Mouse (Mus musculus) neural tube, embryonic 14.5 days (tissue): ENCODE results near the gene Slc9a3. TPM values are rescaled to one million over a fixed set of nuclear protein-coding genes. Genes with fewer than 3 reads are reported as not detected.
A peak's percentile ranks its signal among the peaks of the same experiment; 100 is the strongest.

Experiments used
- ATAC-seq: fragments of 200-750 bp; cut with Nextera tagmentation; 2 replicates; pipeline ENCODE4 v1.8.0; 2017; ENCODE audit warnings: low read depth, mild to moderate bottlenecking, moderate TSS enrichment, moderate library complexity
- H3K27ac ChIP-seq: fragments of 300-500 bp; sonication (generic); 2 replicates; pipeline ENCODE4 v1.5.1; 2014; ENCODE audit warnings: low read depth, mild to moderate bottlenecking, control low read depth, low read length, moderate library complexity, mixed read lengths
- H3K27me3 ChIP-seq: fragments of 300-500 bp; sonication (generic); 2 replicates; pipeline ENCODE4 v1.6.1; 2014; ENCODE audit warnings: low read length; ENCODE audit not compliant: control insufficient read depth, insufficient read depth
- H3K36me3 ChIP-seq: fragments of 300-500 bp; sonication (generic); 2 replicates; pipeline ENCODE4 v1.6.1; 2014; ENCODE audit warnings: low read length, mixed read lengths; ENCODE audit not compliant: control insufficient read depth, insufficient read depth
- H3K4me1 ChIP-seq: fragments of 300-500 bp; sonication (generic); 2 replicates; pipeline ENCODE4 v1.6.1; 2014; ENCODE audit warnings: low read length; ENCODE audit not compliant: control insufficient read depth, insufficient read depth
- H3K4me2 ChIP-seq: fragments of 300-500 bp; sonication (generic); 2 replicates; pipeline ENCODE4 v1.6.1; 2014; ENCODE audit warnings: mild to moderate bottlenecking, low read depth, low read length, control low read depth
- H3K4me3 ChIP-seq: fragments of 300-500 bp; sonication (generic); 2 replicates; pipeline ENCODE4 v1.5.1; 2014; ENCODE audit warnings: low read depth, low read length, control low read depth, mixed read lengths
- H3K9ac ChIP-seq: fragments of 300-500 bp; sonication (generic); replicated peaks from 2 replicates; pipeline ENCODE4 v1.6.1; 2014; ENCODE audit warnings: low read depth, mild to moderate bottlenecking, control low read depth, low read length, mixed read lengths
- H3K9me3 ChIP-seq: fragments of 300-500 bp; sonication (generic); 2 replicates; pipeline ENCODE4 v1.6.1; 2016; ENCODE audit warnings: low read length; ENCODE audit not compliant: control insufficient read depth
- WGBS: fragments of 180-500 bp; shearing (Covaris S2); extraction: QIAGEN DNeasy Blood & Tissue Kit; methylation state at CpG from one replicate; pipeline ENCODE4 v1.1.7; 2014; 5-methylcytosine and 5-hydroxymethylcytosine counted together
- polyA plus RNA-seq: library from polyadenylated mRNA; unstranded; fragments of >200 nt; fragmentation: Nextera tagmentation; extraction: Ambion mirVana; gene quantifications from 2 replicates; pipeline ENCODE4 v1.2.1, GENCODE M21; 2014

Slc9a3 gene
- polyA plus RNA-seq, 1 experiment from 2014 or later: 0.13 TPM

DNA sequence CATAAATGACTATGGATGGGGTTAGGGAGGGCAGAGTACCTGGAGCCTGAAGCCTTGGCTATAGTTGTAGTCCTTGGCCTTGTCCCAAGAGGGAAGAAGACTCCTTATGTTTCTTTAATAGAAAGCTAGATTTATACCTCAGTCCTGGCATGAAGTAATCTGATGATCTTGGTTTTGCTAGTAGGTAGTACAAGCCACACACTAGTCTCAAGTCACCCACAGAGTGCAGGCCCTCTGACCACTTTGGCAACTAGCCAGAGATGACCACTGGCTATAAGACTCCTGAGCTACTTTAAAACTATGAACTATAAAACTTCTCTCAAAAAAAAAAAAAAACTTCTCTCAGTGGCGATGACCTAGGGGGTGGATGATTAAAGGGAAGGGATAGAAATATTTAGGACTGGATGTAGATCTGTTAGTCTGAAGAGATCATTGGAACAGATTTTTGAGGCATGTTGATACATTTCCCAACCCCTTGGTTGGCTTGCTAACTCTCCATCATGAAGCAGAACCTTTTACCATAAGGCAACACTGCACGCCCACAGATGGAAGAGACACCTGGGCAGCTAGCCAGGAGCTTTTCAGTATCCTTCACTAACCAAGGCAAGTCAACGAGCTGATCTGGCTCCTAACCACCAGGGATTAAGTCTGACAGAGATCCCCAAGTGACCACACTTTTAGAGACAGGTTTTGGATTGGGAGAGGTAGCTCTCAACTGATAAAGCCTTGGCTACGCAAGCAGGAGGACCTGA, 18.2 kb upstream of the Slc9a3 start:
- H3K4me1 ChIP-seq: no peaks in the 10 kb centered on the region
- H3K9me3 ChIP-seq: no peaks in the 10 kb centered on the region
- WGBS: 90% methylated on average over 4 of the region's 4 CpGs
- H3K27me3 ChIP-seq: no peaks in the 10 kb centered on the region
- H3K4me3 ChIP-seq: no peak overlapping the region
- no peak overlapping the region for H3K9ac ChIP-seq
- H3K36me3 ChIP-seq: no peaks in the 10 kb centered on the region
- ATAC-seq: no peak
- H3K4me2 ChIP-seq: no peak overlapping the region
- H3K27ac ChIP-seq: no peak overlapping the region

- Histone ChIP-seq H3K36me3 (no peaks in the 10 kb centered on the region), H3K4me2 (no peak overlapping the region), H3K9ac (no peak overlapping the region), H3K27me3 (no peaks in the 10 kb centered on the region), H3K27ac (no peak overlapping the region), H3K4me1 (no peaks in the 10 kb centered on the region), H3K9me3 (no peaks in the 10 kb centered on the region), H3K4me3 (no peak overlapping the region)
- WGBS: 84% methylated on average over 7 of the region's 7 CpGs
- no peak for ATAC-seq
Observed at GRCm38 (mm10) chr13:74104417-74104816, 16.8 kb upstream of the Slc9a3 start.

DNA sequence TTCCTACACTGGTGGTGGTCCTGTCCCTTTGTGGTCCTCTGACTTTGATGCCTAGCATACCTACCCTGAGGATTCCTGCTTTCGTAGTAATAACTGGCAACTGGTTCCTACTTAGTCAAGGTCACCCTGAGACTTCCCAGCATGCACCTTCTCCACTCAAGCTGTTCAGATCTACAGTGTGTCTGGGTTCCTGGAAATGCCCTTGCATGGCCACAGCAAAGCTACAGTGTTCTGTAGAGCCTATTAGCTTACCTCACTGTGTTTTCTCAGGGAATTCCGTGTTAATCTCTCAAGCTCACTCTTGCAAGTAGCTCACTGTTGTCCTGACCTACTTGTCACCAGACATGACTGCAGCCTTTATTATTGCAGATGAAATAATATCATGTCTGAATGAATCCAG, 13.8 kb upstream of the Slc9a3 start:
- no peaks in the 10 kb centered on the region for H3K36me3 ChIP-seq
- no peak overlapping the region for H3K27ac ChIP-seq
- H3K9me3 ChIP-seq: no peaks in the 10 kb centered on the region
- no peak overlapping the region for H3K4me2 ChIP-seq
- no peaks in the 10 kb centered on the region for H3K4me1 ChIP-seq
- H3K27me3 ChIP-seq: no peaks in the 10 kb centered on the region
- no peak overlapping the region for H3K9ac ChIP-seq
- 86% methylated on average over 2 of the region's 2 CpGs for WGBS
- no peak overlapping the region for H3K4me3 ChIP-seq
- ATAC-seq: no peak

- WGBS: 70% methylated on average over 4 of the region's 4 CpGs
- H3K36me3 ChIP-seq: no peaks in the 10 kb centered on the region
- no peak overlapping the region for H3K4me2 ChIP-seq
- no peaks in the 10 kb centered on the region for H3K4me1 ChIP-seq
- no peaks in the 10 kb centered on the region for H3K9me3 ChIP-seq
- no peak overlapping the region for H3K4me3 ChIP-seq
- H3K9ac ChIP-seq: no peak overlapping the region
- H3K27me3 ChIP-seq: no peaks in the 10 kb centered on the region
- no peak for ATAC-seq
- no peak overlapping the region for H3K27ac ChIP-seq
Observed at GRCm38 (mm10) chr13:74112593-74112992, 8.7 kb upstream of the Slc9a3 start.

GRCm38 (mm10) chr13:74113626-74114191, 7.5 kb upstream of the Slc9a3 start:
- WGBS: 69% methylated on average over 6 of the region's 6 CpGs
- H3K4me3 ChIP-seq: no peak overlapping the region
- no peaks in the 10 kb centered on the region for H3K27me3 ChIP-seq
- H3K4me1 ChIP-seq: no peaks in the 10 kb centered on the region
- ATAC-seq: 0 out of 2 replicates have a peak, but pooled peaks have one; percentile 17
- no peaks in the 10 kb centered on the region for H3K36me3 ChIP-seq
- no peaks in the 10 kb centered on the region for H3K9me3 ChIP-seq
- H3K9ac ChIP-seq: no peak overlapping the region
- H3K4me2 ChIP-seq: no peak overlapping the region
- no peak overlapping the region for H3K27ac ChIP-seq

DNA sequence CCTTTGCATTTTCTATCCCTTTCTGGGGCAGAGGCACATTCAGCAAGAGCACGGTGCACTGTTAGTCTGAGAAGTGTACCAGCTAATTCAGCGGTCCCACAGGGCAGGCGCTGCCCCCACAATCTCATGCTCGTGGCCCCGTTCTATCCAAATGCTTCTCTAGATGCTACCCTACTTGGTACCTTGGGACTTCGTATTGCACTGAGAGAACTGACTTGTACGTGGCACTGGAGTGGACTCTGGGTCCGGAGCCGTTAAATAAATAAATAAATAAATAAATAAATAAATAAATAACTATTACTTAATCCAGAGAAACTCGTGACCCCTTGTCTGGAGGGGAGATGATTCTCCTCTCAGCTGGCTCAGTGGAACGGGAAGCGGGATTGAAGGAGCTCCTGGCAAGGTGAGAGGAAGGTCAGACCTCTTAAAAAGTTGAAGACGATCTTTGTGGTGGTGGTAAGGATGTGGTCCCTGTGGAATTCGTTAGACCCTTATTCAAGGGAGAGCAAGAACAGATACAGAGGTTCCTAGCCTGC, 606 bp downstream of the Slc9a3 start:
- no peak overlapping the region for H3K9ac ChIP-seq
- H3K36me3 ChIP-seq: no peaks in the 10 kb centered on the region
- peaks cover 14% of the 10 kb centered on the region for H3K27me3 ChIP-seq
- WGBS: 34% methylated on average over 14 of the region's 14 CpGs
- no peak for ATAC-seq
- no peak overlapping the region for H3K27ac ChIP-seq
- H3K9me3 ChIP-seq: no peaks in the 10 kb centered on the region
- H3K4me3 ChIP-seq: no peak overlapping the region; the same call in 1 of the 2 replicates
- H3K4me2 ChIP-seq: peak overlapping the region; percentile 60; the same call in 1 of the 2 replicates
- H3K4me1 ChIP-seq: peaks cover 5% of the 10 kb centered on the region; the same call in 1 of the 2 replicates

GRCm38 (mm10) chr13:74122632-74123031, 1.4 kb downstream of the Slc9a3 start:
- H3K4me3 ChIP-seq: no peak overlapping the region
- H3K9ac ChIP-seq: no peak overlapping the region
- no peak overlapping the region for H3K27ac ChIP-seq
- no peaks in the 10 kb centered on the region for H3K9me3 ChIP-seq
- H3K4me1 ChIP-seq: peaks cover 5% of the 10 kb centered on the region; the same call in 1 of the 2 replicates
- 67% methylated on average over 3 of the region's 3 CpGs for WGBS
- H3K36me3 ChIP-seq: no peaks in the 10 kb centered on the region
- no peak for ATAC-seq
- no peak overlapping the region for H3K4me2 ChIP-seq
- peaks cover 14% of the 10 kb centered on the region for H3K27me3 ChIP-seq

- Histone ChIP-seq H3K27ac (no peak overlapping the region), H3K36me3 (no peaks in the 10 kb centered on the region), H3K4me2 (no peak overlapping the region), H3K4me3 (no peak overlapping the region), H3K27me3 (peaks cover under 1% of the 10 kb centered on the region; the same call in 1 of the 2 replicates), H3K9ac (no peak overlapping the region), H3K4me1 (no peaks in the 10 kb centered on the region), H3K9me3 (no peaks in the 10 kb centered on the region)
- WGBS: 83% methylated on average over 7 of the region's 7 CpGs
- no peak for ATAC-seq
Observed at GRCm38 (mm10) chr13:74127571-74127970, 6.3 kb downstream of the Slc9a3 start.

GRCm38 (mm10) chr13:74129909-74130308, 8.7 kb downstream of the Slc9a3 start:
- H3K9me3 ChIP-seq: no peaks in the 10 kb centered on the region
- no peaks in the 10 kb centered on the region for H3K36me3 ChIP-seq
- H3K4me3 ChIP-seq: no peak overlapping the region
- no peaks in the 10 kb centered on the region for H3K27me3 ChIP-seq
- H3K27ac ChIP-seq: no peak overlapping the region
- H3K9ac ChIP-seq: no peak overlapping the region
- H3K4me2 ChIP-seq: no peak overlapping the region
- ATAC-seq: no peak
- WGBS: 90% methylated on average over 6 of the region's 6 CpGs
- H3K4me1 ChIP-seq: no peaks in the 10 kb centered on the region
